Mouse (Mus musculus) gastrocnemius, postnatal 14 days (tissue): ENCODE measurements around the gene H2-Ab1. TPM values are rescaled to one million over a fixed set of nuclear protein-coding genes. Genes with fewer than 3 reads are reported as not detected.

Experiments used
- total RNA-seq, 2 experiments: library from RNA; stranded (reverse); gene quantifications; 2 replicates each; pipeline ENCODE4 v1.2.3; 2021

H2-Ab1 gene
- total RNA-seq, 2 experiments from 2014 or later, result 2.8 to 3.1 TPM

Other genes with a start within 250 kb of the H2-Ab1 start
- gene Ring1, start 233.0 kb upstream of the H2-Ab1 start, total RNA-seq, result 10 to 100 TPM; 11.3 to 13.1 TPM
- 10 to 100 TPM; 50.1 to 51.3 TPM for gene H2-Ke6, start 229.6 kb upstream of the H2-Ab1 start, total RNA-seq
- 10 to 100 TPM; 44.9 to 60.1 TPM for gene Slc39a7, start 226.0 kb upstream of the H2-Ab1 start, total RNA-seq
- 10 to 100 TPM; 35.2 to 35.8 TPM for gene Rxrb, start 225.9 kb upstream of the H2-Ab1 start, total RNA-seq
- gene Col11a2, start 218.3 kb upstream of the H2-Ab1 start, total RNA-seq, result 10 to 100 TPM; 51.1 to 56.0 TPM
- gene H2-Oa, start 165.3 kb upstream of the H2-Ab1 start, total RNA-seq, result not detected
- gene H2-DMa, start 138.1 kb upstream of the H2-Ab1 start, total RNA-seq, result 1 to 10 TPM; 2.3 to 3.6 TPM
- 10 to 100 TPM; 75.2 to 75.5 TPM for gene Brd2, start 135.1 kb upstream of the H2-Ab1 start, total RNA-seq
- under 1 TPM; 0.45 to 0.47 TPM for gene H2-DMb2, start 114.4 kb upstream of the H2-Ab1 start, total RNA-seq
- 1 to 10 TPM; 1.0 to 1.4 TPM for gene H2-DMb1, start 104.6 kb upstream of the H2-Ab1 start, total RNA-seq
- 1 to 10 TPM; 1.7 to 2.6 TPM for gene Tap1, start 70.1 kb upstream of the H2-Ab1 start, total RNA-seq
- gene Psmb9, start 69.9 kb upstream of the H2-Ab1 start, total RNA-seq, result 1 to 10 TPM; 1.8 to 2.0 TPM
- gene Psmb8, start 60.0 kb upstream of the H2-Ab1 start, total RNA-seq, result 1 to 10 TPM; 2.9 to 3.4 TPM
- gene Tap2, start 54.2 kb upstream of the H2-Ab1 start, total RNA-seq, result 1 to 10 TPM; 4.7 to 5.3 TPM
- under 1 TPM in 1 of 2 experiments, not detected in 1; 0.13 TPM for gene H2-Ob, start 18.8 kb upstream of the H2-Ab1 start, total RNA-seq
- 1 to 10 TPM; 2.8 to 3.9 TPM for gene H2-Aa, start 30.1 kb downstream of the H2-Ab1 start, total RNA-seq
- gene H2-Eb1, start 48.2 kb downstream of the H2-Ab1 start, total RNA-seq, result 1 to 10 TPM; 2.8 to 3.7 TPM
- gene H2-Eb2, start 68.0 kb downstream of the H2-Ab1 start, total RNA-seq, result not detected
- under 1 TPM; 0.39 to 0.42 TPM for gene Btnl2, start 97.1 kb downstream of the H2-Ab1 start, total RNA-seq
- not detected for gene Btnl1, start 119.4 kb downstream of the H2-Ab1 start, total RNA-seq
- gene BC051142, start 141.1 kb downstream of the H2-Ab1 start, total RNA-seq, result under 1 TPM in 1 of 2 experiments, not detected in 1; 0.21 TPM
- gene Btnl4, start 219.6 kb downstream of the H2-Ab1 start, total RNA-seq, result not detected